Mouse (Mus musculus): ENCODE results near the gene Slc10a6. TPM values are rescaled to one million over a fixed set of nuclear protein-coding genes. Genes with fewer than 3 reads are reported as not detected.

Gene Slc10a6
- polyA plus RNA-seq, 1 experiment from 2014 or later: 1.1 TPM

DNA sequence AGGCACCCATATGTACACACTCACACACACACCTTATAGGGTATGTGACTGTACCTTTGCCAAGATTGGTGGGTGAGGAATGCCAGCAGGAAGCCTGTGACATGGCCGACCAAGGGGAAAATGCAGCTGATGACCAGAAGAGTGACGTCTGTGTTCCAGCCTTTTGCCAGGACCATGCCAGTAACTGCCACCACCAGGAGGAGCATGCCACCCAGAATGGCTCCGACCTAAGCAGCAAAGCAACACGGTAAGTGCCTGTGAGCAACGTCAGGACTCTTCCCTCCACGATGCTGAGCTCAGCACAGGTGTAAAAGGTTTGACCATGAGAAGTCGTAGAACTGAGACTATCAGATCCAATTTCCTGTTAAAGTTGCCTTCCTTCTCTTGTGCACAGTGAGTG lies 16.9 kb downstream of the Slc10a6 start:
- Histone ChIP-seq H3K27me3 (replicated peaks) (no peaks in the 10 kb centered on the region), H3K9ac (no peak overlapping the region), H3K4me1 (no peaks in the 10 kb centered on the region), H3K4me2 (no peak overlapping the region), H3K9me3 (no peaks in the 10 kb centered on the region), H3K36me3 (no peaks in the 10 kb centered on the region), H3K4me3 (replicated peaks) (no peak overlapping the region), H3K27ac (no peak overlapping the region)
- 83% methylated on average over 7 of the region's 7 CpGs for WGBS
- no peak for ATAC-seq (ENCODE audit: insufficient read depth, low FRiP score, low read depth)

DNA sequence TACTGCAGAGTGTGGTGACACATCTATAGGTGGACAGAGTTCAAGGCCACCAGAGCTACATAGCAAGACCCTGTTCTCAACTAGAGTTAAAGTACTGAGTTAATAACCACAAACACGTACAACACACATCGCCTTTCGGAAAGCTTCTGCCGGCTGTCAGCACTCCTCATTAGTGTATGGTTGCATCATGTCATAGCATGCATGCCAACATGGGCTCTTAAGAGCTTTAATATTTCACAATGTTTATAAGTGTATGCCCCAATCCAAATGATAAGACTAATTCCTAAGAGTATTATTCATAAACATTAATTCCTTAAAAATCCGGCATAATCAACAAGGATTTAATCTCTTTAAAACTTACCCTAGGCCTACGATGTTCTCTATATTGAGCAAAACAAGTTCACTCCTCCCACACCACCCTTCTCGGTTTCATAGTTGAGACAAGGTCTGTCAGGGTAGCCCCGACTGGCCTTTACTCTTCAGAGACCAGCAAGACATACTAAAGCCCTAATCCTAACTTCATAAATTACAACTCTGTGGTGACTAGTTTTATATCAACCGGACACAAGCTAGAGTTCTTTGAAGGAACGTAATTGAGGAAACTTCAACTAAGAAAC lies 18.2 kb downstream of the Slc10a6 start:
- Histone ChIP-seq H3K4me1 (no peaks in the 10 kb centered on the region), H3K27ac (no peak overlapping the region), H3K9me3 (no peaks in the 10 kb centered on the region), H3K4me2 (no peak overlapping the region), H3K4me3 (replicated peaks) (no peak overlapping the region), H3K9ac (no peak overlapping the region), H3K27me3 (replicated peaks) (no peaks in the 10 kb centered on the region), H3K36me3 (no peaks in the 10 kb centered on the region)
- no peak for ATAC-seq (ENCODE audit: insufficient read depth, low FRiP score, low read depth)
- 74% methylated on average over 10 of the region's 10 CpGs for WGBS

DNA sequence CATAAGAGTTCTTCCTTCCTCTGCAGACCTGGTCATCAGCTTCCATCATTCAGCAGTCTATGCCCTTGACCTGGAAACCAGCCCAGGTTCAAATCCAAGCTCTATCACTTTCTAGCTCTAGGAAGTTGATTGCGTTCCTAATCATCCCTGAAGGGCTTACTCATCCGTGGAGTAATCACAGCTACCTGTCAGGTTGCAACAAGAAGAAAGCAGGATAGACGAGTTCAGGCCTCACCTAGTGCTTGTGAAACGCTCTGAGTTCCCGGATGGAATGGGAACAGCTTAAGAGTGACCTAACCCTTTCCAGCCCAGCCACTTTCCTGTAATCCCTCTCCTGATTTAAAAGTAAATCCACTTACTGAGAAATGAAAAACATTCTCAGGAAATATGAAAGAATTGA lies 19.1 kb downstream of the Slc10a6 start:
- no peak overlapping the region for H3K9ac ChIP-seq
- no peak for ATAC-seq (ENCODE audit: insufficient read depth, low FRiP score, low read depth)
- no peaks in the 10 kb centered on the region for H3K36me3 ChIP-seq
- H3K27me3 ChIP-seq (replicated peaks): no peaks in the 10 kb centered on the region
- no peaks in the 10 kb centered on the region for H3K9me3 ChIP-seq
- no peaks in the 10 kb centered on the region for H3K4me1 ChIP-seq
- no peak overlapping the region for H3K4me3 ChIP-seq (replicated peaks)
- no peak overlapping the region for H3K27ac ChIP-seq
- WGBS: 53% methylated on average over 5 of the region's 5 CpGs
- H3K4me2 ChIP-seq: no peak overlapping the region

DNA sequence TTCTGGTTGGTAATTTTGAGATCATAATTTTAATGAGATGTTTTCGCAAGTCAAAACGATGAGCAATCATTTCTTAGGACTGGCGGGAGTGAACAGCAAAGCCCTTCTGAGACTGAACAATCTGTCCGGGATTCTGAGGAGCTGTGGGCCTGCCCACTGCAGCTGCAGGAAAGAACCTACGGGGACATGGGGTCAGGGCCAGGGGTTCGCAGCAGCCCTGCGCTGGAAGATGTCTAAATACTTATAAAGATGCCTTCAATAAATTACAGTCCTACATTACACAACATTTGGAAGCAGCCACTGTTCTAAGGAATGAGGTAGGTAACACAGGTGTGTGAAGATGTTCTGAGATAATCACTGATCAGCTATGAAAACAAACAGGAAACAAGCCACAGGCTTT lies 23.5 kb downstream of the Slc10a6 start:
- H3K4me1 ChIP-seq: no peaks in the 10 kb centered on the region
- H3K4me3 ChIP-seq (replicated peaks): no peak overlapping the region
- 67% methylated on average over 7 of the region's 7 CpGs for WGBS
- H3K27me3 ChIP-seq (replicated peaks): no peaks in the 10 kb centered on the region
- H3K36me3 ChIP-seq: no peaks in the 10 kb centered on the region
- no peak overlapping the region for H3K9ac ChIP-seq
- ATAC-seq (ENCODE audit: insufficient read depth, low FRiP score, low read depth): no peak
- no peaks in the 10 kb centered on the region for H3K9me3 ChIP-seq
- no peak overlapping the region for H3K27ac ChIP-seq
- H3K4me2 ChIP-seq: no peak overlapping the region

GRCm38 (mm10) chr5:103603115-103603893 lies 25.9 kb downstream of the Slc10a6 start:
- no peak for ATAC-seq (ENCODE audit: insufficient read depth, low FRiP score, low read depth)
- H3K4me3 ChIP-seq (replicated peaks): no peak overlapping the region
- H3K27ac ChIP-seq: no peak overlapping the region
- WGBS: 69% methylated on average over 11 of the region's 11 CpGs
- H3K4me1 ChIP-seq: no peaks in the 10 kb centered on the region
- no peak overlapping the region for H3K9ac ChIP-seq
- no peaks in the 10 kb centered on the region for H3K36me3 ChIP-seq
- H3K4me2 ChIP-seq: no peak overlapping the region
- no peaks in the 10 kb centered on the region for H3K27me3 ChIP-seq (replicated peaks)
- no peaks in the 10 kb centered on the region for H3K9me3 ChIP-seq

GRCm38 (mm10) chr5:103598881-103599280 lies 30.3 kb downstream of the Slc10a6 start:
- Histone ChIP-seq H3K27ac (no peak overlapping the region), H3K27me3 (replicated peaks) (no peaks in the 10 kb centered on the region), H3K4me1 (peaks cover 12% of the 10 kb centered on the region; the same call in 1 of the 2 replicates), H3K4me3 (replicated peaks) (no peak overlapping the region), H3K4me2 (no peak overlapping the region), H3K36me3 (no peaks in the 10 kb centered on the region), H3K9ac (no peak overlapping the region), H3K9me3 (no peaks in the 10 kb centered on the region)
- 71% methylated on average over 5 of the region's 5 CpGs for WGBS
- ATAC-seq (ENCODE audit: insufficient read depth, low FRiP score, low read depth): no peak

DNA sequence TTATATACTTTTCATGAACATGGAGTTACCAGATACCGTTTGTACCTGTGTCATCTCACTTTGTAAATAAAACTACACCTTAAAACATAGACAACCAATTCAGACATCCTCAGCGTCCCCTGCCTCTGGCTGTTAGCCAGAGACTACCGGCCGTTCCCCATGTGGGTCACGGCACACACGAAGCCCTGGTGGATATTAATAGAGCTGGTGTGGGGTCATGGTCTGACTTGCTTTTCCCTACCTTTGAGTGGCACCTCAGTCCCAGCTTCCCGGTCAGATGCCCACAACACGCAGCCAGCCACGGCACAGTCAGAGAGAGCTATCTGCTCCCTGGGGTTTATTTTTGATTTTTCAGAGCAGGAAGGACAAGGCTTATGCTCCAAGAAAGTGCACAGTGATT lies 30.9 kb downstream of the Slc10a6 start:
- no peak overlapping the region for H3K9ac ChIP-seq
- no peaks in the 10 kb centered on the region for H3K27me3 ChIP-seq (replicated peaks)
- no peak overlapping the region for H3K27ac ChIP-seq
- H3K36me3 ChIP-seq: 0 out of 2 replicates have a peak, but pooled peaks cover 3% of the 10 kb centered on the region
- H3K9me3 ChIP-seq: no peaks in the 10 kb centered on the region
- H3K4me3 ChIP-seq (replicated peaks): no peak overlapping the region
- no peak overlapping the region for H3K4me2 ChIP-seq
- H3K4me1 ChIP-seq: peaks cover 12% of the 10 kb centered on the region; the same call in 1 of the 2 replicates
- WGBS: 73% methylated on average over 9 of the region's 9 CpGs
- ATAC-seq (ENCODE audit: insufficient read depth, low FRiP score, low read depth): no peak

DNA sequence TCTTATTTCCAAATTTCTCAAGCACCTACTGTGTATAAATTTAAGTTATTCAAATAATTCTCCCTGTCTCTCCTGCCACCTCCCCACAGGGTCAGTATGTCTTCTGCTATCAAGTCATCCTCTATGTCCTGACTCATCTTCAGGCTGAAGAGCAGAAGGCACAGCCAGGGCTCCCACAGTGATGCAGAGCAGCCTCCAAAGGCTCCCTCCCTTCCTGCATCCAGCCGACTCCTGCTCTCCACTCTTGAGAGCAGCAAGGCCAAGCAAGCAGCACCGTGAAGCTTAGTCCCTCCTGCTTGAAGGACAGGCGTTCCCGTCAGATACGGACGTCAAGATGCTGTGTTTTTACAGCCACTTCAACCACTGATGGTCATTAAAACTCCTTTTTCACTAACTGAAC lies 31.6 kb downstream of the Slc10a6 start:
- Histone ChIP-seq H3K27me3 (replicated peaks) (no peaks in the 10 kb centered on the region), H3K4me2 (no peak overlapping the region), H3K4me3 (replicated peaks) (no peak overlapping the region), H3K9me3 (no peaks in the 10 kb centered on the region), H3K36me3 (0 out of 2 replicates have a peak, but pooled peaks cover 3% of the 10 kb centered on the region), H3K9ac (no peak overlapping the region), H3K27ac (no peak overlapping the region), H3K4me1 (peaks cover 12% of the 10 kb centered on the region; the same call in 1 of the 2 replicates)
- WGBS: 76% methylated on average over 6 of the region's 6 CpGs
- ATAC-seq (ENCODE audit: insufficient read depth, low FRiP score, low read depth): no peak

- no peak overlapping the region for H3K4me3 ChIP-seq (replicated peaks)
- no peaks in the 10 kb centered on the region for H3K27me3 ChIP-seq (replicated peaks)
- H3K4me2 ChIP-seq: no peak overlapping the region
- WGBS: 79% methylated on average over 14 of the region's 14 CpGs
- no peaks in the 10 kb centered on the region for H3K9me3 ChIP-seq
- no peak overlapping the region for H3K9ac ChIP-seq
- H3K4me1 ChIP-seq: peaks cover 12% of the 10 kb centered on the region; the same call in 1 of the 2 replicates
- peak overlapping the region; percentile 51; the same call in 1 of the 2 replicates for H3K27ac ChIP-seq
- no peak for ATAC-seq (ENCODE audit: insufficient read depth, low FRiP score, low read depth)
- 0 out of 2 replicates have a peak, but pooled peaks cover 3% of the 10 kb centered on the region for H3K36me3 ChIP-seq
These were observed 32.6 kb downstream of the Slc10a6 start for GRCm38 (mm10) chr5:103596467-103597146.

DNA sequence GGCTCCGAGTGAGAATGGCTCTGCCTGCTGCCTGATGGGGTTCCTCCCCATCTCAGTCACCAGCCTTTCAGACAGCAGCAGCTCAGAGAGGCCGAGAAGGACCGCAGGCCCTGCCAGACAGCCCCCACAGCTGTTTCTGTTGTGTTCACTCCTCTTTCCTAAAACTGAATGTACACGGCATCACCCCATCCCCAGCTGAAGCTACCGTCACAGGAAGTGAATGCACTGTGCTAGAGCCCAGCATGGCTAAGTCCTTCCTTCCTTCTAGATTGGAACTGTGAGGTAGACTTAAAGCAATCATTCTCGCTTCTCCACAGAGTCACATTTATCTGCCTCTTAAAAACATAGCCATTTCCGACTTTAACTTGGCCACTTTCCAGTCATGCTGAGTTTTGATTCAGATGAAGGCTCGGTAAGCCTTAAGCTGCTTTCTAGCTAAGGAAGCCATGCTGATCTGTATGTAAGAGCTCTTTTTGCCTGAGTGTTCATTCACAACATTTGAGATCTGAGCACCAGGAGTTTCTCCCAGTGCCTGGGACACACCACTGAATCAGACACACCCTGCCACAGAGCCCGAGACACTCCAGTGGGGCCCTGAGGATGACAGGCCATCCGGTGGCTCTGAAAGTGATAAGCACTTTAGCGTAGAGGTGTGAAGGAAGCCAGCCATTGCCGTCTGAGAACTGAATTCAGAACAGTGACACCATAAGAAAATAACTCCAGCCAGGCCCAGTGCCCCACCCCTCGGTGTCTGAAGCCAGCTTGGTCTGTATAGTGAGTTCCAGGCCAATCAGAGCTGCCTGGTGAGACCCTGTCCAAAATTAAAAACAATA lies 33.6 kb downstream of the Slc10a6 start:
- WGBS: 56% methylated on average over 13 of the region's 13 CpGs
- Histone ChIP-seq H3K4me3 (replicated peaks) (no peak overlapping the region), H3K9me3 (no peaks in the 10 kb centered on the region), H3K9ac (no peak overlapping the region), H3K27me3 (replicated peaks) (no peaks in the 10 kb centered on the region), H3K27ac (peak overlapping the region; percentile 51; the same call in 1 of the 2 replicates), H3K36me3 (0 out of 2 replicates have a peak, but pooled peaks cover 3% of the 10 kb centered on the region), H3K4me1 (peaks cover 12% of the 10 kb centered on the region; the same call in 1 of the 2 replicates), H3K4me2 (no peak overlapping the region)
- no peak for ATAC-seq (ENCODE audit: insufficient read depth, low FRiP score, low read depth)

- no peak overlapping the region for H3K4me3 ChIP-seq (replicated peaks)
- WGBS: 79% methylated on average over 9 of the region's 9 CpGs
- 0 out of 2 replicates have a peak, but pooled peaks cover 3% of the 10 kb centered on the region for H3K36me3 ChIP-seq
- no peak overlapping the region for H3K4me2 ChIP-seq
- H3K27ac ChIP-seq: no peak overlapping the region
- no peak for ATAC-seq (ENCODE audit: insufficient read depth, low FRiP score, low read depth)
- H3K9me3 ChIP-seq: no peaks in the 10 kb centered on the region
- H3K4me1 ChIP-seq: peaks cover 12% of the 10 kb centered on the region; the same call in 1 of the 2 replicates
- no peak overlapping the region for H3K9ac ChIP-seq
- H3K27me3 ChIP-seq (replicated peaks): no peaks in the 10 kb centered on the region
These were observed 35.6 kb downstream of the Slc10a6 start for GRCm38 (mm10) chr5:103593575-103593974.
